Mouse (Mus musculus) hindbrain, postnatal 0 days (tissue): ENCODE results near the gene Twf1. TPM values are rescaled to one million over a fixed set of nuclear protein-coding genes. Genes with fewer than 3 reads are reported as not detected.

Source experiments
- ATAC-seq: fragments of 200-750 bp; cut with Nextera tagmentation; 2 replicates; pipeline ENCODE4 v1.8.0; 2017; ENCODE audit warnings: mild to moderate bottlenecking, moderate TSS enrichment, moderate library complexity
- DNase-seq: peaks from one replicate; pipeline ENCODE4 v3.0.0-alpha.2; 2015; ENCODE audit warnings: low spot score
- H3K27ac ChIP-seq: fragments of 300-500 bp; sonication (generic); 2 replicates; pipeline ENCODE4 v1.5.1; 2014; ENCODE audit warnings: mild to moderate bottlenecking
- H3K27me3 ChIP-seq: fragments of 300-500 bp; sonication (generic); 2 replicates; pipeline ENCODE4 v1.6.1; 2014; ENCODE audit warnings: low read length, mixed read lengths; ENCODE audit not compliant: insufficient read depth
- H3K36me3 ChIP-seq: fragments of 300-500 bp; sonication (generic); 2 replicates; pipeline ENCODE4 v1.6.1; 2014; ENCODE audit warnings: low read length, mixed read lengths; ENCODE audit not compliant: insufficient read depth
- H3K4me1 ChIP-seq: fragments of 300-500 bp; sonication (generic); 2 replicates; pipeline ENCODE4 v1.6.1; 2014; ENCODE audit warnings: antibody characterized with exemption, low read length, mixed read lengths; ENCODE audit not compliant: insufficient read depth
- H3K4me2 ChIP-seq: fragments of 300-500 bp; sonication (generic); 2 replicates; pipeline ENCODE4 v1.6.1; 2014; ENCODE audit warnings: low read depth, mild to moderate bottlenecking, low read length, moderate library complexity, mixed read lengths
- H3K4me3 ChIP-seq: fragments of 300-500 bp; sonication (generic); 2 replicates; pipeline ENCODE4 v1.5.1; 2014; ENCODE audit warnings: low read length
- H3K9ac ChIP-seq: fragments of 300-500 bp; sonication (generic); replicated peaks from 2 replicates; pipeline ENCODE4 v1.6.1; 2014; ENCODE audit warnings: mild to moderate bottlenecking, low read length, moderate library complexity, mixed read lengths
- H3K9me3 ChIP-seq: fragments of 300-500 bp; sonication (generic); 2 replicates; pipeline ENCODE4 v1.6.1; 2016; ENCODE audit warnings: low read length, mixed read lengths
- CTCF ChIP-seq: IDR thresholded peaks from 2 replicates; pipeline ENCODE4 v1.5.1; 2016; ENCODE audit warnings: antibody characterized with exemption, control low read depth, low read depth
- WGBS: fragments of 180-500 bp; shearing (Covaris S2); extraction: QIAGEN DNeasy Blood & Tissue Kit; methylation state at CpG from one replicate; pipeline ENCODE4 v1.1.7; 2014; 5-methylcytosine and 5-hydroxymethylcytosine counted together
- polyA plus RNA-seq: library from polyadenylated mRNA; unstranded; fragments of >200 nt; fragmentation: Nextera tagmentation; extraction: Ambion mirVana; gene quantifications from 2 replicates; pipeline ENCODE4 v1.2.1, GENCODE M21; 2015
- total RNA-seq: library from RNA; depleted of rRNA; stranded (reverse); fragments of >200 nt; gene quantifications from 2 replicates; pipeline ENCODE4 v1.2.3, GENCODE M21; 2014; rRNA removed

Gene Twf1
- total and polyA plus RNA-seq, 2 experiments from 2014 or later: 37.1 to 77.8 TPM

GRCm38 (mm10) chr15:94542567-94543408 lies 46.9 kb downstream of the Twf1 start:
- H3K36me3 ChIP-seq: no peaks in the 10 kb centered on the region
- peak overlapping the region; percentile 86 for H3K4me3 ChIP-seq
- no peaks in the 10 kb centered on the region for H3K4me1 ChIP-seq
- no peaks in the 10 kb centered on the region for H3K27me3 ChIP-seq
- ATAC-seq (peak; percentile 94), DNase-seq (no peak)
- H3K9me3 ChIP-seq: no peaks in the 10 kb centered on the region
- H3K4me2 ChIP-seq: peak overlapping the region; percentile 80
- peak overlapping the region; percentile 63 for H3K9ac ChIP-seq
- peak overlapping the region; percentile 74 for H3K27ac ChIP-seq
- 5% methylated on average over 21 of the region's 22 CpGs for WGBS
- no peak for TF ChIP-seq CTCF

GRCm38 (mm10) chr15:94539296-94539695 lies 50.4 kb downstream of the Twf1 start:
- Histone ChIP-seq H3K4me2 (no peak overlapping the region), H3K27me3 (no peaks in the 10 kb centered on the region), H3K36me3 (no peaks in the 10 kb centered on the region), H3K4me1 (no peaks in the 10 kb centered on the region), H3K9ac (no peak overlapping the region), H3K9me3 (no peaks in the 10 kb centered on the region), H3K27ac (no peak overlapping the region), H3K4me3 (no peak overlapping the region)
- ATAC-seq (no peak), DNase-seq (no peak)
- 95% methylated on average over 3 of the region's 3 CpGs for WGBS
- TF ChIP-seq CTCF: no peak

- no peak for ATAC-seq
- no peak for DNase-seq
- Histone ChIP-seq H3K9ac (no peak overlapping the region), H3K4me2 (no peak overlapping the region), H3K4me1 (no peaks in the 10 kb centered on the region), H3K27ac (no peak overlapping the region), H3K36me3 (no peaks in the 10 kb centered on the region), H3K4me3 (no peak overlapping the region), H3K27me3 (no peaks in the 10 kb centered on the region), H3K9me3 (no peaks in the 10 kb centered on the region)
- TF ChIP-seq CTCF: no peak
- 92% methylated on average over 7 of the region's 7 CpGs for WGBS
These were observed 54.2 kb downstream of the Twf1 start for GRCm38 (mm10) chr15:94535521-94535920.

- no peak for TF ChIP-seq CTCF
- 90% methylated on average over 6 of the region's 6 CpGs for WGBS
- H3K9ac ChIP-seq: no peak overlapping the region
These were observed 56.7 kb downstream of the Twf1 start for GRCm38 (mm10) chr15:94532956-94533355.

GRCm38 (mm10) chr15:94532306-94532705 lies 57.4 kb downstream of the Twf1 start:
- Histone ChIP-seq H3K27me3 (no peaks in the 10 kb centered on the region), H3K9me3 (no peaks in the 10 kb centered on the region), H3K27ac (no peak overlapping the region), H3K4me1 (no peaks in the 10 kb centered on the region), H3K9ac (no peak overlapping the region), H3K4me2 (no peak overlapping the region), H3K36me3 (no peaks in the 10 kb centered on the region; the same call in 1 of the 2 replicates), H3K4me3 (no peak overlapping the region)
- DNase-seq: no peak
- WGBS: 90% methylated on average over 5 of the region's 5 CpGs
- TF ChIP-seq CTCF: no peak
- ATAC-seq: no peak

More at GRCm38 (mm10) chr15:94532956-94533355, 56.7 kb downstream of the Twf1 start:
- no peak for ATAC-seq
- Histone ChIP-seq H3K4me2 (no peak overlapping the region), H3K27ac (no peak overlapping the region), H3K9me3 (no peaks in the 10 kb centered on the region), H3K27me3 (no peaks in the 10 kb centered on the region), H3K4me3 (no peak overlapping the region), H3K36me3 (no peaks in the 10 kb centered on the region), H3K4me1 (no peaks in the 10 kb centered on the region)
- no peak for DNase-seq

GRCm38 (mm10) chr15:94530519-94530918 lies 59.2 kb downstream of the Twf1 start:
- DNase-seq (no peak), ATAC-seq (no peak)
- H3K27me3 ChIP-seq: no peaks in the 10 kb centered on the region
- 79% methylated on average over 3 of the region's 3 CpGs for WGBS
- no peaks in the 10 kb centered on the region for H3K9me3 ChIP-seq
- no peak for TF ChIP-seq CTCF
- no peak overlapping the region for H3K9ac ChIP-seq
- no peak overlapping the region for H3K4me2 ChIP-seq
- no peak overlapping the region for H3K4me3 ChIP-seq
- no peaks in the 10 kb centered on the region for H3K4me1 ChIP-seq
- H3K27ac ChIP-seq: no peak overlapping the region
- no peaks in the 10 kb centered on the region; the same call in 1 of the 2 replicates for H3K36me3 ChIP-seq

Other genes starting within 250 kb of the Twf1 start
- 8.0 and 10.6 TPM in 2 replicates for gene Adamts20, start 124.5 kb downstream of the Twf1 start, total RNA-seq
- gene Adamts20, start 124.5 kb downstream of the Twf1 start, polyA plus RNA-seq: 3.2 and 3.4 TPM in 2 replicates
- 3.0 and 3.7 TPM in 2 replicates for gene Pus7l, start 46.3 kb downstream of the Twf1 start, total RNA-seq
- gene Pus7l, start 46.3 kb downstream of the Twf1 start, polyA plus RNA-seq: 4.8 and 6.7 TPM in 2 replicates
- gene Irak4, start 46.2 kb downstream of the Twf1 start, total RNA-seq: 0.52 and 0.90 TPM in 2 replicates
- 1.9 and 2.1 TPM in 2 replicates for gene Irak4, start 46.2 kb downstream of the Twf1 start, polyA plus RNA-seq
- 17.4 and 19.9 TPM in 2 replicates for gene Tmem117, start 39.3 kb upstream of the Twf1 start, total RNA-seq
- 21.6 and 22.3 TPM in 2 replicates for gene Tmem117, start 39.3 kb upstream of the Twf1 start, polyA plus RNA-seq